Mouse (Mus musculus) heart, postnatal 0 days (tissue): ENCODE measurements around the gene Serhl. TPM values are rescaled to one million over a fixed set of nuclear protein-coding genes. Genes with fewer than 3 reads are reported as not detected.

Source experiments
- ATAC-seq: fragments of 200-750 bp; cut with Nextera tagmentation; 2 replicates; pipeline ENCODE4 v1.8.0; 2017; ENCODE audit warnings: low read depth, moderate number of reproducible peaks, moderate library complexity; ENCODE audit not compliant: insufficient read depth
- DNase-seq: peaks from one replicate; pipeline ENCODE4 v3.0.0-alpha.2; 2016; ENCODE audit warnings: low spot score
- H3K27ac ChIP-seq: fragments of 300-500 bp; sonication (generic); 2 replicates; pipeline ENCODE4 v1.5.1; 2014; ENCODE audit warnings: low read depth, mild to moderate bottlenecking
- H3K27me3 ChIP-seq: fragments of 300-500 bp; sonication (generic); 2 replicates; pipeline ENCODE4 v1.6.1; 2014; ENCODE audit warnings: low read length, mixed read lengths; ENCODE audit not compliant: control insufficient read depth, insufficient read depth
- H3K36me3 ChIP-seq: fragments of 300-500 bp; sonication (generic); replicated peaks from 2 replicates; pipeline ENCODE4 v1.6.1; 2014; ENCODE audit warnings: low read length, mixed read lengths; ENCODE audit not compliant: control insufficient read depth, insufficient read depth
- H3K4me1 ChIP-seq: fragments of 300-500 bp; sonication (generic); 2 replicates; pipeline ENCODE4 v1.6.1; 2014; ENCODE audit warnings: antibody characterized with exemption; ENCODE audit not compliant: control insufficient read depth, insufficient read depth
- H3K4me2 ChIP-seq: fragments of 300-500 bp; sonication (generic); 2 replicates; pipeline ENCODE4 v1.6.1; 2014; ENCODE audit warnings: low read depth, mild to moderate bottlenecking, low read length, moderate library complexity
- H3K4me3 ChIP-seq: fragments of 300-500 bp; sonication (generic); 2 replicates; pipeline ENCODE4 v1.5.1; 2014; ENCODE audit warnings: low read depth, low read length
- H3K9ac ChIP-seq: fragments of 300-500 bp; sonication (generic); replicated peaks from 2 replicates; pipeline ENCODE4 v1.6.1; 2014; ENCODE audit warnings: low read depth, low read length, mixed read lengths
- H3K9me3 ChIP-seq: fragments of 300-500 bp; sonication (generic); replicated peaks from 2 replicates; pipeline ENCODE4 v1.6.1; 2016; ENCODE audit warnings: low read length; ENCODE audit not compliant: control insufficient read depth
- CTCF ChIP-seq: IDR thresholded peaks from 2 replicates; pipeline ENCODE4 v1.5.1; 2016; ENCODE audit warnings: antibody characterized with exemption, control low read depth, low read depth
- EP300 ChIP-seq: IDR thresholded peaks from 2 replicates; pipeline ENCODE4 v1.6.1; 2016; ENCODE audit warnings: antibody characterized with exemption, low read depth
- WGBS: fragments of 180-500 bp; shearing (Covaris S2); extraction: QIAGEN DNeasy Blood & Tissue Kit; methylation state at CpG from one replicate; pipeline ENCODE4 v1.1.7; 2014; 5-methylcytosine and 5-hydroxymethylcytosine counted together
- polyA plus RNA-seq: library from polyadenylated mRNA; unstranded; fragments of >200 nt; fragmentation: Nextera tagmentation; extraction: Ambion mirVana; gene quantifications from 2 replicates; pipeline ENCODE4 v1.2.1, GENCODE M21; 2015
- total RNA-seq: library from RNA; depleted of rRNA; stranded (reverse); fragments of >200 nt; gene quantifications from 2 replicates; pipeline ENCODE4 v1.2.3, GENCODE M21; 2014; ENCODE audit warnings: low replicate concordance

The Serhl gene
- total and polyA plus RNA-seq, 2 experiments from 2014 or later, result 84.0 to 110 TPM

DNA sequence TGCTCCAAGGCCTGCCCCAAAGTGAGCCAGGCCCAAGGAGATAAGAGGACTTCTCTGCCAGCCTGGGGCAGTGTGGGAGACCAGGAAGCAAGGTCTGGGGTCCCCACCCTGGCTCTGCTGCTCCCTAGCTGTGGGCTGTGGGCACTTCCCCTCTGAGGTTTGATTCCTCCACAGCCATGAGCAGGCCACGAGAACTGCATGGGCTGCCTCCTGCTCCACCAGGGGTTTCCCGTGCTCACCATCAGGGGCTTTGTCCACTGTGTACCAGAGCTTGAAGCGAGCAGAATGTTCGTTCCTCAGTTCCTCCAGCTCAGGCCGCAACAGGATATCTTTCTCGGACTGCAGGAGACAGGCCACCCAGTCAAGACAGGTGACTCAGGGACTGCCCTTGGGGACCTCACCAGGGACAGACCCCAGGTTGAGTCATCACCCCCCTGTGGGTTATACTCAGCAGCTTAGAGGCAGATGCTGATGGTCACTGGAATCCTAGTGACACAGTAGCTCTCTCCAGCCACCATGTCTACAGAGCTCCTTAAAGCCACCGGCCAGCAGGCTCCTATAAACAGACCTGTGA, 69.4 kb downstream of the Serhl start:
- H3K9ac ChIP-seq, result no peak overlapping the region
- no peaks in the 10 kb centered on the region for H3K9me3 ChIP-seq
- no peak overlapping the region for H3K4me3 ChIP-seq
- no peak for ATAC-seq
- H3K27ac ChIP-seq, result no peak overlapping the region
- 87% methylated on average over 7 of the region's 7 CpGs for WGBS
- no peaks in the 10 kb centered on the region for H3K27me3 ChIP-seq
- no peak for TF ChIP-seq CTCF
- TF ChIP-seq EP300, result no peak
- no peak for DNase-seq
- H3K36me3 ChIP-seq, result peaks cover 48% of the 10 kb centered on the region
- H3K4me2 ChIP-seq, result no peak overlapping the region
- no peaks in the 10 kb centered on the region for H3K4me1 ChIP-seq

DNA sequence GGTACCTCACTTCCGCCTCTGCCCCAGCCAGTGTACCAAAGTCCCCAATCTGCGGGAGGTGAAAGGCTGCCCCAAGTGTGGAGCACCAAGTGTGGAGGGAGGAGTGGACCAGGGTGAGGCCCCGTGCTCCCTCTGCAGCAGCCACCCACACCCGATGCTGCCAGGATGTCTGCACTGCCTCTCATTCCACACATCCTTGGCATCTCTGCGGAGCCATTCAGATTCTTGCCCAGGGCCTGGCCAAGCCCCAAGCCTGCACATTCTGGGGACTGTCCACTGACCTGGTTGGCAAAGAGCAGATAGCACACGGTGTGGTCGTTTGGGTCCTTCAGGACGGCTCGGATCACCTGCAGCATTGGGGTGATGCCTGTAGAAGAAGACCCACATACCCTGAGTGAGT, 70.5 kb downstream of the Serhl start:
- H3K4me1 ChIP-seq, result 0 out of 2 replicates have a peak, but pooled peaks cover 2% of the 10 kb centered on the region
- no peaks in the 10 kb centered on the region for H3K27me3 ChIP-seq
- TF ChIP-seq CTCF, result no peak
- TF ChIP-seq EP300, result no peak
- ATAC-seq, result no peak
- no peak overlapping the region for H3K4me2 ChIP-seq
- WGBS, result 81% methylated on average over 9 of the region's 9 CpGs
- H3K36me3 ChIP-seq, result peaks cover 41% of the 10 kb centered on the region
- DNase-seq, result no peak
- no peaks in the 10 kb centered on the region for H3K9me3 ChIP-seq
- no peak overlapping the region for H3K4me3 ChIP-seq
- H3K27ac ChIP-seq, result no peak overlapping the region
- H3K9ac ChIP-seq, result no peak overlapping the region

DNA sequence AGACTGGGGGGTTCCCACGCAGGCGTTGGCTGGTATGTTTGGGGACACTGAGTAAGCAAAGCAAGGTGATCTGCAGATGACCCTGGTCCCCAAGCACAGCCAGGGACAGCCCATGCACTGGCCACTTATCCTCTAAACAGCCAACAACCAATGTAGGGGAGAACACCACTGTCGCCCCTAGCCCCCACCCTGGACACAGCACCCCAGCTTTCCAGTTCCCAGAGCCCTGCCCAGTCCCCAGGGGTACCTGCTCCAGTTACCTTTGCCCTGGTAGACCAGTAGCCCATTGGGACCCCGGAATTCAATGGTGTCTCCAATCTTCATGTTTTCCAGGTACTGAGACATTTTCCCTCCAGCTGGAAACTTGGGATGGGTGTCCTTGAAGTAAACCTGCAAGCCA, 71.3 kb downstream of the Serhl start:
- Histone ChIP-seq H3K4me1 (peaks cover 6% of the 10 kb centered on the region; the same call in 1 of the 2 replicates), H3K9ac (no peak overlapping the region), H3K27ac (no peak overlapping the region), H3K9me3 (no peaks in the 10 kb centered on the region), H3K27me3 (no peaks in the 10 kb centered on the region), H3K4me2 (no peak overlapping the region), H3K36me3 (peaks cover 41% of the 10 kb centered on the region), H3K4me3 (no peak overlapping the region)
- ATAC-seq (no peak), DNase-seq (no peak)
- 90% methylated on average over 4 of the region's 4 CpGs for WGBS
- TF ChIP-seq CTCF, result no peak
- TF ChIP-seq EP300, result no peak

DNA sequence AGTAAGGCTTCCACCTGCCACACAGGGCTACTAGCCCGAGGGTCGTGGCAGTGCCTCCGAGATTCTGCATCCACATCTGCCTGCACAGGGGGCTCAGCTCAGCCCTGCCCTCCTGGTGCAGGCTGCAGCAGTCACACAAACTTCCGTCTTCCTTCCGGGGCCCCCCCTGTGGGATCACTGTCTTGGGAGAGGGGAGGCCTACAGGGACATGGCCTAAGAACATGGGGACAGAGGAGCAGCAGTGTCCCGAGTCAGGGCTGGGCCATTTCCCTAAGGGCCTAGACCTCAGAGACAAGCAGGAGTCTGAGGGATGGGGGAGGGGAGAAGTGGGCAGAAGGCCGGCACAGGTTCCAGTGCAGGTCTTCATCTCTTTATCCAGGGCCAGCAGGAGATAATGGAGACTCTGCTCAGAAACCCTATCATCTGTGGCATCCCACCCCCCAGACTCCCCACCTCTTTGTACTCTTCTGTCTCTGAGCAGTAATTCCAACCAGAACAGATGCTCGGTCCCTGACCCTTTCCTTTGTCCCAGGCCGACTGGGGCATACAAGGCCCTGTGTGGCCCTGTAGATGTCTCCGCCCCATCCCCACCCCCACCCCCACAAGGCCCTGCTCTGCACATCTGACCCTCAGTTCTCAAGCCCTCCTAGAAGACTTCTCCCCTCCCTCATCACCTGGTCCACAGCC, 71.9 kb downstream of the Serhl start:
- Histone ChIP-seq H3K27me3 (no peaks in the 10 kb centered on the region), H3K36me3 (peaks cover 41% of the 10 kb centered on the region), H3K9me3 (no peaks in the 10 kb centered on the region), H3K27ac (no peak overlapping the region), H3K4me1 (peaks cover 9% of the 10 kb centered on the region), H3K4me2 (no peak overlapping the region), H3K4me3 (no peak overlapping the region), H3K9ac (no peak overlapping the region)
- WGBS, result 73% methylated on average over 10 of the region's 10 CpGs
- ATAC-seq (no peak), DNase-seq (no peak)
- no peak for TF ChIP-seq EP300
- no peak for TF ChIP-seq CTCF

DNA sequence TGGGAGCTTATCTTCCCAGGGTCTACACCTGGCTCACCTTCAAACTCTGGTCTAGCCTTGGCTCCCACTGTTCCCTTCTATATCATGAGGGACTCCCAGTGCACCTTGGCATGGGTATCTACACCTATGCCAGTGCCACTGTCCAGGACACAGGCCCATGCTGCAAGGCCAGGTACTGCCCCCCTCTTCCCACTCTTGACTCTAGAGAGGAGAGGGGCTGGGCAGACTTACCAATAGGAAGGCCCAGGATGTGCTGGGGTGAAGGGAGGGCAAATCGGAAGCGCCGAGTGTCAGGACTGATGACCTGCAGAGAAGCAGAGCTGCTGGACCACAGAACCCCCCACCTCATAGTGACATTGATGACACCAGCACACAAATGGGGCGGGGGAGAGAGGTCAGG, 72.7 kb downstream of the Serhl start:
- TF ChIP-seq EP300 (no peak), CTCF (no peak)
- ATAC-seq, result no peak
- H3K27ac ChIP-seq, result no peak overlapping the region
- H3K4me1 ChIP-seq, result peaks cover 17% of the 10 kb centered on the region
- H3K4me3 ChIP-seq, result no peak overlapping the region
- H3K27me3 ChIP-seq, result no peaks in the 10 kb centered on the region
- peaks cover 34% of the 10 kb centered on the region for H3K36me3 ChIP-seq
- 94% methylated on average over 4 of the region's 4 CpGs for WGBS
- no peak overlapping the region for H3K4me2 ChIP-seq
- no peak for DNase-seq
- H3K9ac ChIP-seq, result no peak overlapping the region
- H3K9me3 ChIP-seq, result no peaks in the 10 kb centered on the region

DNA sequence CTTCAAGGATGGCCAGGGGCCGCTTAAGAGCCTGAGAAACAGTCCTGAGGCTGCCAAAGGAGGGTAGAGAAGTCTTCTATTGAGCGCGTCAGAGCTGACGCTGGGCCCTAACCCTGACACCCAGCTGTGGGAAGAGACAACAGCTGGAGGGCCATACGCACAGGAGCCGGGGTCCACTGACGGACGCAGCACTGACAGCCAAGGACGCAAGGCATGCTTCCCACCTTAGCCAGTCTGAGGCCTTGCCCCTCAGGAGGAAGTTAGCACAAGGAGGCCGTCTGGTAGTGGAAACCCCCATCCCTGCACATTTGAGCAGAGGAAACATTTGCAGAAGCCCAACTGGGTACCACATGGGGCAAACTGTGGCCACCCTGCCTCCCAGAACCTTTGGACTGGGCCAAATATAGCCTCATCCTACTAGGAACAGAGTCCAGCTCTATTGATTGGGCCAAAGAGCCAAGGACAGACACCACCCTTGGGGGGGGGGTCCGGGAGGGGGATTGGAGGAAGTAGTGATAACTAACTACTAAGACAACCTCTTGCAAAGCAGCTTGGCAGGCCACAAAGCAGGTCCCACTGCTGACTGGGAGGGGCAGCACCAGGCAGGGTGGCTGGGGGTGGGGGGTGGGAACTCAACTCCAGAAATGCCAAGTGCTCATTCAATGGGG, 73.6 kb downstream of the Serhl start:
- no peak overlapping the region for H3K9ac ChIP-seq
- no peak for ATAC-seq
- no peaks in the 10 kb centered on the region for H3K27me3 ChIP-seq
- no peak overlapping the region for H3K4me3 ChIP-seq
- no peak overlapping the region for H3K27ac ChIP-seq
- TF ChIP-seq CTCF (no peak), EP300 (no peak)
- no peak overlapping the region for H3K4me2 ChIP-seq
- H3K36me3 ChIP-seq, result peaks cover 31% of the 10 kb centered on the region
- peaks cover 20% of the 10 kb centered on the region for H3K4me1 ChIP-seq
- WGBS, result 92% methylated on average over 11 of the region's 11 CpGs
- no peaks in the 10 kb centered on the region for H3K9me3 ChIP-seq
- no peak for DNase-seq
